Mouse (Mus musculus): ENCODE measurements around the gene Wdr75. TPM values are rescaled to one million over a fixed set of nuclear protein-coding genes. Genes with fewer than 3 reads are reported as not detected.

The Wdr75 gene
- total and polyA plus RNA-seq, 3 experiments = 12.5 to 137 (median 136) TPM

DNA sequence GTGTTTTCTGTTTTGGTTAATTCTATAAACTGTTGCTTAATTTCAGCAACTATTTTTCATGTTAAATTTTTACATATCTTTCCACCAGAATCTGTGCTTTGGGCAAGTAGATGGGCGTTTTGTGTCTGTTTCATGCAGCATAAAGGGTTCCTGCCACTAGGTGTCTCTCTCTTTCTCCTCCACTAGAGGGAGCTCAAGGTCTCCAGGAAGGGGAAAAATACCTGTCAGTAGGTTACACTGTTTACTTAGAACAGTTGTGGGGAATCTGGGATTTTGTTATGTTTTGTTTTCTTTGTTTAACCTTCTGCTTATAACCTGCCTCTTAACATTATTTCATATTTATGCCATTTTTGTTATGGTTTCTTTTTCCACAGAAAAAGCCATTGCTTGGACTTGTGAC is 21.9 kb downstream of the Wdr75 start:
- H3K9me3 ChIP-seq (replicated peaks) = no peaks in the 10 kb centered on the region
- DNase-seq (ENCODE audit: low spot score) (peak; percentile 18), ATAC-seq (ENCODE audit: extremely low read depth, insufficient number of reproducible peaks, low FRiP score, poor library complexity, severe bottlenecking) (peak; percentile 70)
- H3K27me3 ChIP-seq (ENCODE audit: insufficient read depth, low read length) = no peaks in the 10 kb centered on the region
- TF ChIP-seq POLR2AphosphoS5 (IDR thresholded peaks at IDR 0.05; ENCODE audit: insufficient replicate concordance, low read depth, low read length) (no peak), CTCF (IDR thresholded peaks at IDR 0.05; ENCODE audit: low read depth, low read length) (peak; percentile 94)
- peaks cover 99% of the 10 kb centered on the region for H3K36me3 ChIP-seq (replicated peaks)
- H3K4me3 ChIP-seq (ENCODE audit: low read depth, low read length) = no peak overlapping the region
- H3K4me1 ChIP-seq (ENCODE audit: insufficient read depth, low read depth, low read length) = no peaks in the 10 kb centered on the region; the same call in 1 of the 2 replicates

GRCm38 (mm10) chr1:45818564-45818963 is 23.6 kb downstream of the Wdr75 start:
- H3K4me1 ChIP-seq (ENCODE audit: insufficient read depth, low read depth, low read length) = peaks cover 5% of the 10 kb centered on the region; the same call in 1 of the 2 replicates
- DNase-seq (ENCODE audit: low spot score) (no peak), ATAC-seq (ENCODE audit: extremely low read depth, insufficient number of reproducible peaks, low FRiP score, poor library complexity, severe bottlenecking) (no peak)
- TF ChIP-seq CTCF (IDR thresholded peaks at IDR 0.05; ENCODE audit: low read depth, low read length) = no peak
- TF ChIP-seq GATA2 (IDR thresholded peaks at IDR 0.05; ENCODE audit: borderline replicate concordance, low read depth, low read length) = no peak
- TF ChIP-seq TAL1 (conservative IDR thresholded peaks at IDR 0.05; ENCODE audit: low read depth, low read length) = no peak
- TF ChIP-seq POLR2AphosphoS5 (IDR thresholded peaks at IDR 0.05; ENCODE audit: insufficient replicate concordance, low read depth, low read length) = no peak
- no peak for TF ChIP-seq GATA1 (IDR thresholded peaks at IDR 0.05; ENCODE audit: borderline replicate concordance, low read length)
- peaks cover 97% of the 10 kb centered on the region for H3K36me3 ChIP-seq (replicated peaks)
- no peaks in the 10 kb centered on the region for H3K9me3 ChIP-seq (replicated peaks)
- H3K27me3 ChIP-seq (ENCODE audit: insufficient read depth, low read length) = no peaks in the 10 kb centered on the region
- H3K4me3 ChIP-seq (ENCODE audit: low read depth, low read length) = no peak overlapping the region

DNA sequence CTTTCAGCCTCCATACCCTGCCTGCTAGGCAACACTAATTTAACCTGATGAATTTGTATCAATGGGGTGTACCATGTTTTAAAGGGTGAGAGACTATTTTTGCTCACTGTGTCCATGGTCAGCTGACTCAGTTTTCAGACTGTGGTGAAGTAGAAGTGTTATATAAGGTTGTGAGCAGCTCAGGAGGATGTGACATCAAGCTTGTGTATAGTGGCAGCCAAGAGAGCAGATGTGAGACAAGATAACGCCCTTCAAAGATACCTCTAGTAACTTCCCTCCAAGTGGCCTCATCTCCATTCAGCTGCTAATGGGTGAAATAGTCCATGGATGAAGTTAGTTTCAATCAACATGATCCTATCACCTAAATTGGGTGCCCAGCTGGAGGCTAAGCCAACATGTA is 29.5 kb downstream of the Wdr75 start:
- peaks cover 76% of the 10 kb centered on the region for H3K36me3 ChIP-seq (replicated peaks)
- TF ChIP-seq CTCF (IDR thresholded peaks at IDR 0.05; ENCODE audit: low read depth, low read length) (no peak), TAL1 (conservative IDR thresholded peaks at IDR 0.05; ENCODE audit: low read depth, low read length) (peak; percentile 40; the same call in 1 of the 2 replicates), GATA1 (IDR thresholded peaks at IDR 0.05; ENCODE audit: borderline replicate concordance, low read length) (no peak)
- ATAC-seq (ENCODE audit: extremely low read depth, insufficient number of reproducible peaks, low FRiP score, poor library complexity, severe bottlenecking) = peak; percentile 80
- DNase-seq (ENCODE audit: low spot score) = peak; percentile 6
- H3K4me3 ChIP-seq (ENCODE audit: low read depth, low read length) = no peak overlapping the region
- no peaks in the 10 kb centered on the region for H3K27me3 ChIP-seq (ENCODE audit: insufficient read depth, low read length)
- H3K9me3 ChIP-seq (replicated peaks) = no peaks in the 10 kb centered on the region
- H3K4me1 ChIP-seq (ENCODE audit: insufficient read depth, low read depth, low read length) = peaks cover 23% of the 10 kb centered on the region

- H3K4me3 ChIP-seq (ENCODE audit: low read depth, low read length) = no peak overlapping the region
- TF ChIP-seq POLR2AphosphoS5 (IDR thresholded peaks at IDR 0.05; ENCODE audit: insufficient replicate concordance, low read depth, low read length) (no peak), CTCF (IDR thresholded peaks at IDR 0.05; ENCODE audit: low read depth, low read length) (peak; percentile 84)
- peak; percentile 68 for ATAC-seq (ENCODE audit: extremely low read depth, insufficient number of reproducible peaks, low FRiP score, poor library complexity, severe bottlenecking)
- DNase-seq (ENCODE audit: low spot score) = peak; percentile 12
- peaks cover 23% of the 10 kb centered on the region for H3K4me1 ChIP-seq (ENCODE audit: insufficient read depth, low read depth, low read length)
- no peaks in the 10 kb centered on the region for H3K27me3 ChIP-seq (ENCODE audit: insufficient read depth, low read length)
- no peaks in the 10 kb centered on the region for H3K9me3 ChIP-seq (replicated peaks)
- H3K36me3 ChIP-seq (replicated peaks) = peaks cover 73% of the 10 kb centered on the region
Measured at GRCm38 (mm10) chr1:45825140-45825539, 30.2 kb downstream of the Wdr75 start.

DNA sequence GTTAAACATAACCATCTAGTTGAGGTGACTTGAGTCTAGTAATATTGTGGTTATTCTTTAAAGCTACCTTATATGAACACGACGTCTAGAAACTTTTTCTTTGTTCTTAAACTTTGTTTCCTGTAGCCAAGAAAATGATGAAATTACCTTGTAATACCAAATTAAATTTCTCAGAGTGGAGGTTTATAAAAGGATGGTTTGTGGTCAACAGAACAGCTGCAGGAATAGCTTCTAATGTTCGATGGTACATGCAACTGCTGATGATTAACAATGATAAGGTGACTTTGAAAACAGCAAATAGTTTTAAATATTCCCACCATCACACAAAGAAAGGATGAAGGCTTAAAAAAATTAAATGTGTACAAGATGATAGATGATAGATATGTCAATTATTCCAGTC is 30.7 kb downstream of the Wdr75 start:
- no peak overlapping the region for H3K4me3 ChIP-seq (ENCODE audit: low read depth, low read length)
- TF ChIP-seq POLR2AphosphoS5 (IDR thresholded peaks at IDR 0.05; ENCODE audit: insufficient replicate concordance, low read depth, low read length) (no peak), GATA2 (IDR thresholded peaks at IDR 0.05; ENCODE audit: borderline replicate concordance, low read depth, low read length) (no peak), CTCF (IDR thresholded peaks at IDR 0.05; ENCODE audit: low read depth, low read length) (no peak), TAL1 (conservative IDR thresholded peaks at IDR 0.05; ENCODE audit: low read depth, low read length) (no peak), GATA1 (IDR thresholded peaks at IDR 0.05; ENCODE audit: borderline replicate concordance, low read length) (no peak)
- H3K4me1 ChIP-seq (ENCODE audit: insufficient read depth, low read depth, low read length) = peaks cover 23% of the 10 kb centered on the region
- H3K27me3 ChIP-seq (ENCODE audit: insufficient read depth, low read length) = no peaks in the 10 kb centered on the region
- DNase-seq (ENCODE audit: low spot score) (no peak), ATAC-seq (ENCODE audit: extremely low read depth, insufficient number of reproducible peaks, low FRiP score, poor library complexity, severe bottlenecking) (no peak)
- peaks cover 69% of the 10 kb centered on the region for H3K36me3 ChIP-seq (replicated peaks)
- H3K9me3 ChIP-seq (replicated peaks) = no peaks in the 10 kb centered on the region

DNA sequence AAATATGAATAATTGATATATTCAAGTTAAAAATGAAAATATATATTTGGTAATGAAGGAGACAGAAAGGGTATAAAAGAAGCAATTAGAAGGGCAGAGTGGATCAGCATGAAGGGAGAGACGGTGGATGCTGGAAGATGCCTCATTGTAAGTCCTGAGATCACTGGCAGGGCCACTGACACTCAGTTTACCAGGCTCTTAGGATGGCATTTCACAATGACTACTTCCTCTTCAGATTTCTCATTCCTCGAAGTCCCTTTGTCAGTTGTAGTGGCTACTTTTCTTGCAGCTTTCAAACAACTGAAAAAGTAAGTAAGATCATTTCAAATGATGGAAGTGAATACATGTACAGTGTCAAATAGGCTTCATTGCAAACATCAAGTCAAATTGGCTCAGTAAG is 31.2 kb downstream of the Wdr75 start:
- no peak for ATAC-seq (ENCODE audit: extremely low read depth, insufficient number of reproducible peaks, low FRiP score, poor library complexity, severe bottlenecking)
- TF ChIP-seq GATA1 (IDR thresholded peaks at IDR 0.05; ENCODE audit: borderline replicate concordance, low read length) (no peak), TAL1 (conservative IDR thresholded peaks at IDR 0.05; ENCODE audit: low read depth, low read length) (no peak), CTCF (IDR thresholded peaks at IDR 0.05; ENCODE audit: low read depth, low read length) (no peak), POLR2AphosphoS5 (IDR thresholded peaks at IDR 0.05; ENCODE audit: insufficient replicate concordance, low read depth, low read length) (no peak), GATA2 (IDR thresholded peaks at IDR 0.05; ENCODE audit: borderline replicate concordance, low read depth, low read length) (no peak)
- Histone ChIP-seq H3K4me3 (ENCODE audit: low read depth, low read length) (no peak overlapping the region), H3K4me1 (ENCODE audit: insufficient read depth, low read depth, low read length) (peaks cover 23% of the 10 kb centered on the region), H3K9me3 (replicated peaks) (no peaks in the 10 kb centered on the region), H3K27me3 (ENCODE audit: insufficient read depth, low read length) (no peaks in the 10 kb centered on the region), H3K36me3 (replicated peaks) (peaks cover 65% of the 10 kb centered on the region)
- DNase-seq (ENCODE audit: low spot score) = no peak

GRCm38 (mm10) chr1:45826796-45827195 is 31.8 kb downstream of the Wdr75 start:
- no peak overlapping the region for H3K4me3 ChIP-seq (ENCODE audit: low read depth, low read length)
- no peaks in the 10 kb centered on the region for H3K9me3 ChIP-seq (replicated peaks)
- no peak for DNase-seq (ENCODE audit: low spot score)
- peaks cover 59% of the 10 kb centered on the region for H3K36me3 ChIP-seq (replicated peaks)
- H3K27me3 ChIP-seq (ENCODE audit: insufficient read depth, low read length) = no peaks in the 10 kb centered on the region
- ATAC-seq (ENCODE audit: extremely low read depth, insufficient number of reproducible peaks, low FRiP score, poor library complexity, severe bottlenecking) = no peak
- H3K4me1 ChIP-seq (ENCODE audit: insufficient read depth, low read depth, low read length) = peaks cover 23% of the 10 kb centered on the region
- TF ChIP-seq CTCF (IDR thresholded peaks at IDR 0.05; ENCODE audit: low read depth, low read length) (no peak), POLR2AphosphoS5 (IDR thresholded peaks at IDR 0.05; ENCODE audit: insufficient replicate concordance, low read depth, low read length) (no peak), GATA2 (IDR thresholded peaks at IDR 0.05; ENCODE audit: borderline replicate concordance, low read depth, low read length) (no peak), GATA1 (IDR thresholded peaks at IDR 0.05; ENCODE audit: borderline replicate concordance, low read length) (no peak), TAL1 (conservative IDR thresholded peaks at IDR 0.05; ENCODE audit: low read depth, low read length) (no peak)
